Mouse (Mus musculus): ENCODE results near the gene Cep85l. TPM values are rescaled to one million over a fixed set of nuclear protein-coding genes. Genes with fewer than 3 reads are reported as not detected.
A peak's percentile ranks its signal among the peaks of the same experiment; 100 is the strongest.

Gene Cep85l
- polyA plus RNA-seq, 1 experiment, result 0.43 TPM

- peak overlapping the region; percentile 92 for H3K4me3 ChIP-seq (ENCODE audit: low read depth, low read length)
- H3K27me3 ChIP-seq (ENCODE audit: control insufficient read depth, insufficient read depth, low read length), result peaks cover 10% of the 10 kb centered on the region
- TF ChIP-seq CTCF (IDR thresholded peaks at IDR 0.05; ENCODE audit: extremely low read depth, insufficient read length, insufficient replicate concordance, low read depth, low read length) (no peak), POLR2A (IDR thresholded peaks at IDR 0.05; ENCODE audit: low read depth, low read length) (no peak)
- no peaks in the 10 kb centered on the region for H3K4me1 ChIP-seq (ENCODE audit: control insufficient read depth, insufficient read depth, insufficient read length, low read length)
- H3K36me3 ChIP-seq (ENCODE audit: control insufficient read depth, insufficient read depth, low read length), result no peaks in the 10 kb centered on the region
- 2% methylated on average over 53 of the region's 59 CpGs for WGBS
- H3K27ac ChIP-seq (ENCODE audit: insufficient read depth, low read depth, low read length), result peak overlapping the region; percentile 74; the same call in 1 of the 2 replicates
Measured at GRCm38 (mm10) chr10:53378981-53379708, 602 bp downstream of the Cep85l start.

DNA sequence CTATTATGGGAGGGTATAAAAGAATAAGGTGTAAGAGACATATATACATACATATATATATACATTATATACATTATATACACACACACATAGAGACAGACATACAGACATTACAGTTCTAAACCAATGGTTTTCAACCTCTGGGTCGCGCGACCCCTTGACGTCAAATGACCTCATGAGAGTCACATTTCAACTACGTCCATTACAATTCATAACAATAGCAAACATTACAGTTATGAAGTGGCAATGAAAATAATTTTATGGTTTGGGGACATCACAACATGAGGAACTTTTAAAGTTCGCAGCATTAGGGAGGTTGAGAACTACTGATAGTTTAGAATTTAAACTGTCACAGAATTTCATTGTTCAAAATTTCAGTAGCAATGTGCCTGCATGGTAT, 1.5 kb downstream of the Cep85l start:
- H3K4me1 ChIP-seq (ENCODE audit: control insufficient read depth, insufficient read depth, insufficient read length, low read length), result no peaks in the 10 kb centered on the region
- H3K27ac ChIP-seq (ENCODE audit: insufficient read depth, low read depth, low read length), result no peak overlapping the region
- H3K27me3 ChIP-seq (ENCODE audit: control insufficient read depth, insufficient read depth, low read length), result peaks cover 10% of the 10 kb centered on the region
- 84% methylated on average over 6 of the region's 6 CpGs for WGBS
- TF ChIP-seq POLR2A (IDR thresholded peaks at IDR 0.05; ENCODE audit: low read depth, low read length), result no peak
- no peak for TF ChIP-seq CTCF (IDR thresholded peaks at IDR 0.05; ENCODE audit: extremely low read depth, insufficient read length, insufficient replicate concordance, low read depth, low read length)
- H3K4me3 ChIP-seq (ENCODE audit: low read depth, low read length), result no peak overlapping the region
- H3K36me3 ChIP-seq (ENCODE audit: control insufficient read depth, insufficient read depth, low read length), result no peaks in the 10 kb centered on the region

GRCm38 (mm10) chr10:53377096-53377495, 2.7 kb downstream of the Cep85l start:
- Histone ChIP-seq H3K27ac (ENCODE audit: insufficient read depth, low read depth, low read length) (no peak overlapping the region), H3K4me1 (ENCODE audit: control insufficient read depth, insufficient read depth, insufficient read length, low read length) (no peaks in the 10 kb centered on the region), H3K27me3 (ENCODE audit: control insufficient read depth, insufficient read depth, low read length) (peaks cover 10% of the 10 kb centered on the region), H3K4me3 (ENCODE audit: low read depth, low read length) (no peak overlapping the region), H3K36me3 (ENCODE audit: control insufficient read depth, insufficient read depth, low read length) (no peaks in the 10 kb centered on the region)
- TF ChIP-seq CTCF (IDR thresholded peaks at IDR 0.05; ENCODE audit: extremely low read depth, insufficient read length, insufficient replicate concordance, low read depth, low read length) (no peak), POLR2A (IDR thresholded peaks at IDR 0.05; ENCODE audit: low read depth, low read length) (no peak)

- 76% methylated on average over 6 of the region's 6 CpGs for WGBS
- H3K36me3 ChIP-seq (ENCODE audit: control insufficient read depth, insufficient read depth, low read length), result no peaks in the 10 kb centered on the region
- H3K4me1 ChIP-seq (ENCODE audit: control insufficient read depth, insufficient read depth, insufficient read length, low read length), result no peaks in the 10 kb centered on the region
Measured at GRCm38 (mm10) chr10:53373885-53374578, 5.7 kb downstream of the Cep85l start.

DNA sequence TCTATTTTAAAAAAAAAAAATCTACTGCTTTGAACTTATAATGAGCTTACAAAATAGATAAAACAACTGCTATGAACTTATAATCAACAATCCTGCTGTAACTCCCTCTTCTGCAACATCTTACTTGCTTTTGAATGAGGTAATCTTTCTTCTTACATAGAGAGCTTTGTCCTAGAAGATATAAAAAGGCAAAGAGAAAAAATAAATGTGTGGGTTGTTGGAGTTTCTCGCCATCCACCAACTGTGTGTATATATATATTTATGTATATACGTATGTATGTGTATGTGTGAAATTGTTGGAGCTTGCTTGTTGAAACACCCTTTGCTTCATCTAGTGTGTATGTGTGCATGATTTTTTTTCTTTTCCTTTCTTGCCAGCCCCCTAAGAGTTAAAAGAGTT, 12.5 kb downstream of the Cep85l start:
- H3K4me1 ChIP-seq (ENCODE audit: control insufficient read depth, insufficient read depth, insufficient read length, low read length), result no peaks in the 10 kb centered on the region
- 96% methylated on average over 2 of the region's 2 CpGs for WGBS
- H3K27ac ChIP-seq (ENCODE audit: insufficient read depth, low read depth, low read length), result no peak overlapping the region
- H3K4me3 ChIP-seq (ENCODE audit: low read depth, low read length), result no peak overlapping the region
- no peak for TF ChIP-seq CTCF (IDR thresholded peaks at IDR 0.05; ENCODE audit: extremely low read depth, insufficient read length, insufficient replicate concordance, low read depth, low read length)
- TF ChIP-seq POLR2A (IDR thresholded peaks at IDR 0.05; ENCODE audit: low read depth, low read length), result no peak
- H3K36me3 ChIP-seq (ENCODE audit: control insufficient read depth, insufficient read depth, low read length), result no peaks in the 10 kb centered on the region
- H3K27me3 ChIP-seq (ENCODE audit: control insufficient read depth, insufficient read depth, low read length), result no peaks in the 10 kb centered on the region

More at GRCm38 (mm10) chr10:53373885-53374578, 5.7 kb downstream of the Cep85l start:
- Histone ChIP-seq H3K4me3 (ENCODE audit: low read depth, low read length) (no peak overlapping the region), H3K27me3 (ENCODE audit: control insufficient read depth, insufficient read depth, low read length) (peaks cover 2% of the 10 kb centered on the region; the same call in 1 of the 2 replicates), H3K27ac (ENCODE audit: insufficient read depth, low read depth, low read length) (no peak overlapping the region)
- TF ChIP-seq POLR2A (IDR thresholded peaks at IDR 0.05; ENCODE audit: low read depth, low read length) (no peak), CTCF (IDR thresholded peaks at IDR 0.05; ENCODE audit: extremely low read depth, insufficient read length, insufficient replicate concordance, low read depth, low read length) (no peak)

- H3K4me3 ChIP-seq (ENCODE audit: low read depth, low read length), result no peak overlapping the region
- TF ChIP-seq CTCF (IDR thresholded peaks at IDR 0.05; ENCODE audit: extremely low read depth, insufficient read length, insufficient replicate concordance, low read depth, low read length), result no peak
- no peak for TF ChIP-seq POLR2A (IDR thresholded peaks at IDR 0.05; ENCODE audit: low read depth, low read length)
- no peaks in the 10 kb centered on the region for H3K36me3 ChIP-seq (ENCODE audit: control insufficient read depth, insufficient read depth, low read length)
- H3K27ac ChIP-seq (ENCODE audit: insufficient read depth, low read depth, low read length), result no peak overlapping the region
- H3K4me1 ChIP-seq (ENCODE audit: control insufficient read depth, insufficient read depth, insufficient read length, low read length), result no peaks in the 10 kb centered on the region
- no peaks in the 10 kb centered on the region for H3K27me3 ChIP-seq (ENCODE audit: control insufficient read depth, insufficient read depth, low read length)
Measured at GRCm38 (mm10) chr10:53364311-53364710, 15.4 kb downstream of the Cep85l start.

DNA sequence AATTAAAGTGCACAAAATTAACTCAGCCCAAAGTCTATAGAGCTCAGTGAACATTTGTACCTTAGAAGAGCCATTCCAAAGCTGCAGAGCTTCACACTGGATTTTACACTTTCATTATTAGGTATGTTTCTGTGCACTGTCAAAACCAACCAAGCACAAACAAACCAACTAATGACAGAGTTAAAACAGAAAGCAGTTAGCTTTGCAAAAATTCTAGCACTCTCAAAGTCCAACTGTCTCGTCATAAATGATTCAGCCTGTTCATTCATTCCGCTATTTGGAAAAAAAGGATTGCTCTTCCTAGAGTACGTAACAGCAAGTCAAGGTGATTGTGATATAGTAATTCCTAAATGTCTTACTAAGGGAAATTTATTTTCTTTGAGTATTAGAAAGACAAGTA, 20.7 kb downstream of the Cep85l start:
- H3K27ac ChIP-seq (ENCODE audit: insufficient read depth, low read depth, low read length), result no peak overlapping the region
- H3K27me3 ChIP-seq (ENCODE audit: control insufficient read depth, insufficient read depth, low read length), result no peaks in the 10 kb centered on the region
- no peak for TF ChIP-seq CTCF (IDR thresholded peaks at IDR 0.05; ENCODE audit: extremely low read depth, insufficient read length, insufficient replicate concordance, low read depth, low read length)
- no peak for TF ChIP-seq POLR2A (IDR thresholded peaks at IDR 0.05; ENCODE audit: low read depth, low read length)
- no peaks in the 10 kb centered on the region for H3K4me1 ChIP-seq (ENCODE audit: control insufficient read depth, insufficient read depth, insufficient read length, low read length)
- peaks cover 3% of the 10 kb centered on the region; the same call in 1 of the 2 replicates for H3K36me3 ChIP-seq (ENCODE audit: control insufficient read depth, insufficient read depth, low read length)
- 60% methylated on average over 3 of the region's 3 CpGs for WGBS
- no peak overlapping the region for H3K4me3 ChIP-seq (ENCODE audit: low read depth, low read length)
